Mouse (Mus musculus) bone marrow, adult 2 months (tissue): ENCODE data around the gene Sos2.

ENCODE experiments used
- CTCF ChIP-seq: fragments of 200-500 bp; IDR thresholded peaks from 2 replicates; pipeline ENCODE4 v1.5.1; 2011; ENCODE audit warnings: low read length, control low read depth; ENCODE audit not compliant: control insufficient read depth, insufficient read depth
- POLR2A ChIP-seq: fragments of 200-500 bp; IDR thresholded peaks from 2 replicates; pipeline ENCODE4 v1.6.1; 2011; ENCODE audit warnings: low read depth, mild to moderate bottlenecking, control low read depth, low read length, borderline replicate concordance; ENCODE audit not compliant: control insufficient read depth

DNA sequence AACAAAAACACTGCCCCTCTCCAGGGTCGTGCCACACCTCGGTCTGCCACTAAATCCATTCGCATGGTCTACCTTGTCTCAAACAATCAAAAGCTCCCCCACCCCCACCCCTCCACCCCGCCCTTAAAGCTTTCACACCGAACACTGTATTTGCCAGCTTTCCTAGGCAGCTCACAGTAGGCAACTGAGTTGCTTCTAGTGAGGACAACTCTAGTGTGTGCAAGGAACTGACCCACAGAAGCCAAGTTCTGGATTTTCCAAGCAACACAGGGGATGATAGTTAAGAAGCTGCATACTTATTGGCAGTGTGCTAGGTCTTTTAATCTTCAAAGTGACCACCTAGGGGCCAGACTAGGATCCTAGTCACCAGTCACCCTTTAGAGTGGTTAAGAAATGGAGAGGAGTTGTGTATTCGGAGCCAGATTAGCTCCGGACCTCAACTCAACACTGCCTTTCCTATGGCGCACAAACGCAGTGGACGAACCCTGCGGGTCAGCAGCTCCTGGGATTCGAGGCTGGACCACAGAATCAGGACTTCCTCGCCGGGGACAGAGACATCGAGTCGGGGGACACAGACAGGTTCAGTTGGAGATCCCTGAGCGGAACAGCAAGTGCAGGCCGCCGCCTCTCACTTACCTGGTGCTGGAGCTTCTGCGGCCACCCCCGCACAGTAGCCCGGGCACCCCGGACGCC, 42.5 kb upstream of the Sos2 start:
- TF ChIP-seq POLR2A (no peak), CTCF (no peak)
